Mouse (Mus musculus): ENCODE measurements around the gene Ap3s2. TPM values are rescaled to one million over a fixed set of nuclear protein-coding genes. Genes with fewer than 3 reads are reported as not detected.

Gene Ap3s2
- polyA plus RNA-seq, 1 experiment, result 14.3 TPM

DNA sequence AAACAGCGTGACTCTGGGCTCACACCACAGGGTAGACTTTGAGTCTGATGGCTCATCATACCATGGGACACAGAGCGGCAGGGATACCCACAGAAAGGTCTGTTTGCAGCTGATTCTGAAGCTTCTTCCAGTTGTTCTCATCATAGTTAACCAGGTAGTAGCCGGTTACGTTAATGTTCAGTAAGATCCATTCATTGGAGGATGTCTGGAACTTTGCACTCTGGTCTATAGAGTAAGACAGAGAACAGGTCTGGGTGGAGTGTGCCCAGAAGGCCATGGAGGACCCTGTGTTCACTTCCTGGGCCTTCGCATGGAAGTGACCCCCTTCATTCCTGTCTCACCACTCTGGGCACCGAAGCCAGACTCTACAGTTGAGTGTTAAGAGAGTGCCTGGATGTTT lies 85.3 kb downstream of the Ap3s2 start:
- H3K27me3 ChIP-seq (ENCODE audit: control insufficient read depth, insufficient read depth, insufficient read length), result no peaks in the 10 kb centered on the region
- no peaks in the 10 kb centered on the region for H3K79me2 ChIP-seq (ENCODE audit: control insufficient read depth, insufficient read depth)
- no peak overlapping the region for H3ac ChIP-seq (ENCODE audit: control insufficient read depth, insufficient read length, low read depth)
- no peak for TF ChIP-seq MYOG (IDR thresholded peaks at IDR 0.05; ENCODE audit: control insufficient read depth, extremely low read depth, insufficient read length)
- no peaks in the 10 kb centered on the region for H3K79me3 ChIP-seq (ENCODE audit: low read depth)
- H3K4me3 ChIP-seq (ENCODE audit: insufficient read depth, poor library complexity, severe bottlenecking), result no peak overlapping the region
- H3K36me3 ChIP-seq (ENCODE audit: control insufficient read depth, insufficient read depth), result peaks cover 8% of the 10 kb centered on the region

DNA sequence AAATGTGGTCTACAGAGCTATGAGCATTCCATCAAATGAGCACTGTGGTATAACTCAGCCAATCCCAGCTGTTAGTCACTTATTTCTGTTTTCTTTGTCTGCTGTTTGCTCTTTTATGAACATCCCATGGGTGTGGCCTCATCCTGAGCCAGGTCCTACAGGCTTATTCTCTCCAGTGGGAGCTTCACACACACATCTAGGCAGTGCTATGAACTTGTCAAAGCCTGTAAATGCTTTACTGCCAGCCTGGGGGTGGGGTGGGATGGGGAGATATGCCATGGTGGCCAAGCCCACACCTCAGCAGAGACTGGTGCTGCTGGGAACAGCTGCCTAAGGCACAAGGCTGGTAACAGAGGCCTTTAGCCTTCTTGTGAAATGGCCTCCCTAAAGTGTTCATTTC lies 87.5 kb downstream of the Ap3s2 start:
- TF ChIP-seq USF1 (IDR thresholded peaks at IDR 0.05; ENCODE audit: low read depth) (no peak), MAX (IDR thresholded peaks at IDR 0.05) (no peak), CTCF (IDR thresholded peaks at IDR 0.05; ENCODE audit: control insufficient read depth, insufficient read depth, insufficient read length) (no peak), MYOD1 (IDR thresholded peaks at IDR 0.05; ENCODE audit: control insufficient read depth, insufficient read length, low read depth) (no peak), MYOG (IDR thresholded peaks at IDR 0.05; ENCODE audit: control insufficient read depth, extremely low read depth, insufficient read length) (no peak), FOSL1 (IDR thresholded peaks at IDR 0.05; ENCODE audit: insufficient read depth, low read length, poor library complexity, severe bottlenecking) (no peak), CEBPB (IDR thresholded peaks at IDR 0.05; ENCODE audit: low read depth) (no peak)
- Histone ChIP-seq H3K79me3 (ENCODE audit: low read depth) (no peaks in the 10 kb centered on the region), H3ac (ENCODE audit: control insufficient read depth, insufficient read length, low read depth) (no peak overlapping the region), H3K36me3 (ENCODE audit: control insufficient read depth, insufficient read depth) (peaks cover 8% of the 10 kb centered on the region), H3K4me3 (ENCODE audit: insufficient read depth, poor library complexity, severe bottlenecking) (no peak overlapping the region), H3K79me2 (ENCODE audit: control insufficient read depth, insufficient read depth) (no peaks in the 10 kb centered on the region), H3K27me3 (ENCODE audit: control insufficient read depth, insufficient read depth, insufficient read length) (no peaks in the 10 kb centered on the region)

DNA sequence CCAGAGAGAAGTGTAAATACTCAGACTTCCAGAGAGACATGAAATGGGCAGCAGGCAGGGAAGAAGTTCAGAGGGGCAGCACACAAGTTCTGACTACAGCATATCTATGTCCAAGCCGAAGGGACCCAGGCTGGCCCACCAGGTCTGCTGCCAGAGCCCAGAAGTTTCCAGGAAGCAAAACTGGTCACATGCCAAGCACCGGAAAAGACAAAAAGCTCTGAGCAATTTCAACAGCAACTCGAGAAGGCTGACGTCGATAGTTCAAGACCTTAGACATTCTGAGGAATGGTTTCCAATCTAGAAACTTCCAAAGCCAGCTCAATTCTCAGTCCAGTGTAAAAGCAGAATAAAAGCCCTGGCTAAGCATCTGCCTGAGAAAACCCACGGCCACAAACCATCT lies 88.9 kb downstream of the Ap3s2 start:
- Histone ChIP-seq H3K36me3 (ENCODE audit: control insufficient read depth, insufficient read depth) (peaks cover 11% of the 10 kb centered on the region), H3ac (ENCODE audit: control insufficient read depth, insufficient read length, low read depth) (no peak overlapping the region), H3K27me3 (ENCODE audit: control insufficient read depth, insufficient read depth, insufficient read length) (no peaks in the 10 kb centered on the region)

DNA sequence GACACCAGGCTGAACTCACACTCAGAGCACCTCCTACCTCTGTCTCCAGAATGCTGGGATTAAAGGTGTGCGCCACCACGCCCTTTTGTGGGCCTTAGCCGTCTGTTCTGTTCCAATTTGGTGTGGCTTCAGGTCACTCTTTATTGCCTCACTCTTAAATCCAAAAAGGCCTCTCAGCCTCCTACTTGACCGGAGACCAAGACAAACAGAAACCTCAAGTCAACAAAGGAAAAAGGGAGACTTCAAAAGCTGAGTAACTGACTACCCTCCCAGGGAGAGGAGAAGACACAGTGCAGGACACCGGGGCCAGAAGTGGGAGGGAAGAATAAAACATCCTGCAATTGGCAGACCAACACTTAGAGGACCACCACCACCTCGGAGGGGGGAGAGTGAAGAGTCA lies 89.3 kb downstream of the Ap3s2 start:
- no peaks in the 10 kb centered on the region for H3K27me3 ChIP-seq (ENCODE audit: control insufficient read depth, insufficient read depth, insufficient read length)
- no peak overlapping the region for H3K4me3 ChIP-seq (ENCODE audit: insufficient read depth, poor library complexity, severe bottlenecking)
- no peak for TF ChIP-seq CTCF (IDR thresholded peaks at IDR 0.05; ENCODE audit: control insufficient read depth, insufficient read depth, insufficient read length)
- TF ChIP-seq CEBPB (IDR thresholded peaks at IDR 0.05; ENCODE audit: low read depth), result no peak
- TF ChIP-seq MYOD1 (IDR thresholded peaks at IDR 0.05; ENCODE audit: control insufficient read depth, insufficient read length, low read depth), result no peak
- TF ChIP-seq USF1 (IDR thresholded peaks at IDR 0.05; ENCODE audit: low read depth), result no peak
- no peak for TF ChIP-seq MYOG (IDR thresholded peaks at IDR 0.05; ENCODE audit: control insufficient read depth, extremely low read depth, insufficient read length)
- no peak for TF ChIP-seq MAX (IDR thresholded peaks at IDR 0.05)
- no peak for TF ChIP-seq FOSL1 (IDR thresholded peaks at IDR 0.05; ENCODE audit: insufficient read depth, low read length, poor library complexity, severe bottlenecking)
- no peaks in the 10 kb centered on the region for H3K79me3 ChIP-seq (ENCODE audit: low read depth)
- H3ac ChIP-seq (ENCODE audit: control insufficient read depth, insufficient read length, low read depth), result no peak overlapping the region
- H3K79me2 ChIP-seq (ENCODE audit: control insufficient read depth, insufficient read depth), result no peaks in the 10 kb centered on the region
- H3K36me3 ChIP-seq (ENCODE audit: control insufficient read depth, insufficient read depth), result peaks cover 6% of the 10 kb centered on the region

More for the DNA sequence above, 88.9 kb downstream of the Ap3s2 start:
- TF ChIP-seq MYOD1 (IDR thresholded peaks at IDR 0.05; ENCODE audit: control insufficient read depth, insufficient read length, low read depth) (no peak), MYOG (IDR thresholded peaks at IDR 0.05; ENCODE audit: control insufficient read depth, extremely low read depth, insufficient read length) (no peak), USF1 (IDR thresholded peaks at IDR 0.05; ENCODE audit: low read depth) (no peak), FOSL1 (IDR thresholded peaks at IDR 0.05; ENCODE audit: insufficient read depth, low read length, poor library complexity, severe bottlenecking) (no peak), CTCF (IDR thresholded peaks at IDR 0.05; ENCODE audit: control insufficient read depth, insufficient read depth, insufficient read length) (no peak), MAX (IDR thresholded peaks at IDR 0.05) (no peak), CEBPB (IDR thresholded peaks at IDR 0.05; ENCODE audit: low read depth) (no peak)
- Histone ChIP-seq H3K79me2 (ENCODE audit: control insufficient read depth, insufficient read depth) (no peaks in the 10 kb centered on the region), H3K4me3 (ENCODE audit: insufficient read depth, poor library complexity, severe bottlenecking) (no peak overlapping the region), H3K79me3 (ENCODE audit: low read depth) (no peaks in the 10 kb centered on the region)

DNA sequence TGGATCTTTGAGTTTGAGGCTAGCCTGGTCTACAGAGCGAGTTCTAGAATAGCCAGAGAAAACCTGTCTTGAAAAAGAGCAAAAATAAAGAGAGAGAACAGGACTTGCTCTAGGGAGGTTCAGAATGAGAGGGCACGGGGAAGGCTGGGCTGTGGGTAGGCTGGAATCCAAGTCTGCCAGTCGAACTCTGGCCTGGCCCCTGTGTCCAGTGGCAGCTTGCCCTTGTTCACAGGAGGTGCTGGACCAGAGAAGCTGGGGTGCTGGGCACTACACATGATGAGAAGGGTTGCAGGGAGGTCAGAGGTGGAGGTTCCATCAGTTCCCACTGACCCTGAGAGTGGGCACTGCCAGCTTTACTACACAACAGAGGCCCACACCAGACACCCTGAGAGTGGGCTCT lies 92.1 kb downstream of the Ap3s2 start:
- Histone ChIP-seq H3K36me3 (ENCODE audit: control insufficient read depth, insufficient read depth) (peaks cover 9% of the 10 kb centered on the region), H3K79me2 (ENCODE audit: control insufficient read depth, insufficient read depth) (no peaks in the 10 kb centered on the region), H3K27me3 (ENCODE audit: control insufficient read depth, insufficient read depth, insufficient read length) (no peaks in the 10 kb centered on the region), H3ac (ENCODE audit: control insufficient read depth, insufficient read length, low read depth) (no peak overlapping the region), H3K79me3 (ENCODE audit: low read depth) (no peaks in the 10 kb centered on the region), H3K4me3 (ENCODE audit: insufficient read depth, poor library complexity, severe bottlenecking) (no peak overlapping the region)
- TF ChIP-seq MAX (IDR thresholded peaks at IDR 0.05) (no peak), CEBPB (IDR thresholded peaks at IDR 0.05; ENCODE audit: low read depth) (no peak), FOSL1 (IDR thresholded peaks at IDR 0.05; ENCODE audit: insufficient read depth, low read length, poor library complexity, severe bottlenecking) (no peak), CTCF (IDR thresholded peaks at IDR 0.05; ENCODE audit: control insufficient read depth, insufficient read depth, insufficient read length) (no peak), MYOG (IDR thresholded peaks at IDR 0.05; ENCODE audit: control insufficient read depth, extremely low read depth, insufficient read length) (no peak), MYOD1 (IDR thresholded peaks at IDR 0.05; ENCODE audit: control insufficient read depth, insufficient read length, low read depth) (no peak), USF1 (IDR thresholded peaks at IDR 0.05; ENCODE audit: low read depth) (no peak)

Small RNA genes lying within 50 kb of the gene (microRNA-seq; reads per million reads assigned to microRNA genes)
- not detected for gene Gm24541 (ENCODE audit: borderline microRNAs expressed)

Other genes starting within 250 kb of the Ap3s2 start
- gene Kif7, start 204.9 kb downstream of the Ap3s2 start, polyA plus RNA-seq (2012; fragmentation: generic; extraction: Trizol), result 5.5 TPM
- not detected for gene Plin1, start 187.7 kb downstream of the Ap3s2 start, polyA plus RNA-seq (2012; fragmentation: generic; extraction: Trizol)
- 2.2 TPM for gene Pex11a, start 177.5 kb downstream of the Ap3s2 start, polyA plus RNA-seq (2012; fragmentation: generic; extraction: Trizol)
- 0.04 TPM for gene Wdr93, start 177.5 kb downstream of the Ap3s2 start, polyA plus RNA-seq (2012; fragmentation: generic; extraction: Trizol)
- gene Mesp1, start 126.9 kb downstream of the Ap3s2 start, polyA plus RNA-seq (2012; fragmentation: generic; extraction: Trizol), result 0.02 TPM
- gene Mesp2, start 109.9 kb downstream of the Ap3s2 start, polyA plus RNA-seq (2012; fragmentation: generic; extraction: Trizol), result 0.07 TPM
- 26.5 TPM for gene Anpep, start 59.6 kb downstream of the Ap3s2 start, polyA plus RNA-seq (2012; fragmentation: generic; extraction: Trizol)
- gene Arpin, start 14.7 kb upstream of the Ap3s2 start, polyA plus RNA-seq (2012; fragmentation: generic; extraction: Trizol), result 41.2 TPM
- gene Zfp710, start 104.2 kb upstream of the Ap3s2 start, polyA plus RNA-seq (2012; fragmentation: generic; extraction: Trizol), result 5.3 TPM
- gene Idh2, start 194.7 kb upstream of the Ap3s2 start, polyA plus RNA-seq (2012; fragmentation: generic; extraction: Trizol), result 244 TPM